Mouse (Mus musculus): Measurements from ENCODE around the gene Dtd2.

DNA sequence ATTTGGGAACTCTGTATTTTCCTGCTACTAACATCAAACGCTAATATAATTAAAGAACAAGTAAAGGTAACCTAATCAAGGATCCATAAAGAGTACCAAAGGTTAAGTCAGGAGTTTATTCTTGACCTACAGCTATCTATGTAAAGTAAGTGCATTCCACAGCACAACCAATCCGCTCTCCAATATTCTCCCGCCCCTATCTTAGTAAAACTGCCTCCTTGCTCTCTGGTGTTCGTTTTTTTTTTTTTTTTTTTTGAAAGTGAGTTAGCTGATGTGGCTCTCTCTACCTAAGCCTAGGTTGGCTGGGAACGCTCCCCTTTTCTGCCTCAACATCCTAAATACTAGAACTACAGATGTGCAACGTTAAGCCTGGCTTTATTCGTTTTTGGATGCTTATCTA is 36.4 kb downstream of the Dtd2 start:
- TF ChIP-seq POLR2A (IDR thresholded peaks at IDR 0.05; ENCODE audit: borderline replicate concordance, low read depth, low read length) (no peak), CTCF (IDR thresholded peaks at IDR 0.05; ENCODE audit: low read depth, low read length) (no peak)
